Mouse (Mus musculus) left cerebral cortex, adult 18-20 months (tissue): ENCODE results near the gene Ccdc155. TPM values are rescaled to one million over a fixed set of nuclear protein-coding genes. Genes with fewer than 3 reads are reported as not detected.

Source experiments
- DNase-seq, 2 experiments: peaks; one replicate each; pipeline ENCODE4 v3.0.0; 2021 to 2022; ENCODE audit warnings: low spot score in 2 of 2, mixed read lengths in 1 of 2
- long read RNA-seq, 2 experiments: library from polyadenylated mRNA; stranded (forward); transcript quantifications; one replicate each; pipeline ENCODE4 v2.0.0; 2021
- total RNA-seq, 2 experiments: library from RNA; stranded (reverse); gene quantifications; 2 replicates each; pipeline ENCODE4 v1.2.3; 2021

The Ccdc155 gene
- total RNA-seq, result 1 to 10 TPM; 4.9 to 9.7 TPM
- long read RNA-seq, experiment 1, partial matches to known transcripts, result 2 of 19 reads
- long read RNA-seq, experiment 1, other reads (novel, unspliced or antisense), result 17 of 19 reads
- long read RNA-seq, experiment 2, partial matches to known transcripts, result 2 of 12 reads
- long read RNA-seq, experiment 2, other reads (novel, unspliced or antisense), result 10 of 12 reads

DNA sequence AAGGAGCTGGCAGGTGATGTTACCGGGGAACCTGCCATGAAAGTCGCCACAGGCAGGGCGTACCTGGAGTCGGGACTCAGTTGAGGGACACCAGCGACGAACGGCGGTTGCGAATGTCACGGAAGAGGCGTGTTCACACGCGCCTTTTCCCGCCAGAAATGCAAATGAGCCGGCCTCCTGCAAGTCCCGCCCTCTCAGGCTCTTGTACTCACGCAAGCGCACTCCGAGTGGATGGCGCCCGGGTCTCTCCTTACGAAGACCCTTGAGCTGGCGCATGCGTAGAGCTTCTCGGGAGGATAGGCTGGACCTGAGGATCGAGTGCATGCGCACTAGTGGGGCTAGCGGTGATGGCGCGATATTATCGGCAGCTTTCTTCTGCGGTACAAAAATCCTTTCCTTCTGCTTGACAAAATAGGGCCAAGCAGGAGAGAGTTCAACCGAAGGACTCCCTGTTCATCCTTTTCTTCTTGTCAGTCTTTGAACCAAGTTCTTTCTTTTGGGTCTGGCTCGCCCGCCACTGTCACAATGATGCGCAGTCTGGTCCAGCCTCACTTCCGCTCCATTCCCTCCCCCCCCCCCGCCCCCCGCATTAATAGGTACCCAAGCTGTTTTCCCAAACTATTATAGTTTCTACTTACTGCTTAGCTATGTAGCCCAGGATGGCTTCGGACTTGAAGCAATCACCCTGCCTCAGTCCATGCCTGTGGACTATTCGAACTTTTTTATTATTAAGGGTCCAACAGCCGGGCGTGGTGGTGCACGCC lies at the start of gene Ccdc155:
Gene Ccdc155 (minus strand): TSS at position 513 of the 764 bp plus-strand sequence.
- DNase-seq, result peak; percentile 87 to 91

DNA sequence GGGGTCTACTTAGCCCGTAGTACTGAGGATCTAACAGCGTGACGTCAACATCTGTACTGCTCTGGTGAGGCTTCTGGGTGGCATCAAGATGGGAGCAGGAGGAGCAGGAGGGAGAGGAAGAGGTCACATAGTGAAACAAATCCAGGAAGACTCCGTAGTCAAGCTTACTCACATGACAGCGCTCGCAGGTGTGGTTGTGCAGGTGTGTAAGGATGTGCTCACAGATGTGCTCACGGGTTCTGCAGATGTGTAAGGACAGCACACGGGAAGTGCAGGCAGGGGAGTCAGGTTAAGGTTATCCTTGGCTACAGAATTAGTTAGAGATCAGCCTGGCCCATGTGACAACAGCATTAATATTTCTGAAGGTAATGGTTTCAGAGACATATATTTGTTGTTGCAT lies 49.1 kb upstream of the Ccdc155 start:
- no peak for DNase-seq

DNA sequence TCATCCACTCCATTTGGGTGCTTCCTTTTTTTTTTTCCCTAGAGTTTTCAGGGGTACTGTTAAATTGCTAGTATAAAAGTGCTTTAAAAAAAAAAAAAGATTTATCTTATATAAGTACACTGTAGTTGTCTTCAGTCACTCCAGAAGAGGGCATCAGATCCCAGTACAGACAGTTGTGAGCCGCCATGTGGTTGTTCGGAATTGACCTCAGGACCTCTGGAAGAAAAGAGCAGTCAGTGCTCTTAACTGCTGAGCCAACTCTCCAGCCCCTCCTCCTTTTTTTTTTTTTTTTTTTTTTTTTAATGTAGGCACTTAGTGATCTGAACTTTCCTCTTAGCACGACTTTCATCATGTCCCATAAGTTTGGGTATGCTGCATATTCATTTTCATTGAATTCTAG lies 43.0 kb upstream of the Ccdc155 start:
- DNase-seq, result no peak

DNA sequence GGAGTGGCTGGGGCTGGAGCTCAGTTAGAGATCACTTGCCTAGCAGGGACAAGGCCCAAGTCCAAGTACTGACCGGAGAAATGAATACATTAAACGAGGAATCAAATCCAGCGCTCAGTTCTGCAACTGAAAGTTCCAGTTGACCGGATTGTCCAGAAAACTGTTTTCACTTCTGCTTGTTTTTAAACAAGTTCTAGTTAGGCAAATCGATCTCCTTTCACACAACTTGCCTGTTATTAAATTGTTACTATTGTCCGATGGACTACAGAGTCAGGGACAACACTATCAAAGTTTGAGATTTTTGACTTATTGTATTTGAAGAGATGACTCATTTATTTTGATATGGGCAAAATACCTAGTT lies 36.7 kb upstream of the Ccdc155 start:
- no peak for DNase-seq

DNA sequence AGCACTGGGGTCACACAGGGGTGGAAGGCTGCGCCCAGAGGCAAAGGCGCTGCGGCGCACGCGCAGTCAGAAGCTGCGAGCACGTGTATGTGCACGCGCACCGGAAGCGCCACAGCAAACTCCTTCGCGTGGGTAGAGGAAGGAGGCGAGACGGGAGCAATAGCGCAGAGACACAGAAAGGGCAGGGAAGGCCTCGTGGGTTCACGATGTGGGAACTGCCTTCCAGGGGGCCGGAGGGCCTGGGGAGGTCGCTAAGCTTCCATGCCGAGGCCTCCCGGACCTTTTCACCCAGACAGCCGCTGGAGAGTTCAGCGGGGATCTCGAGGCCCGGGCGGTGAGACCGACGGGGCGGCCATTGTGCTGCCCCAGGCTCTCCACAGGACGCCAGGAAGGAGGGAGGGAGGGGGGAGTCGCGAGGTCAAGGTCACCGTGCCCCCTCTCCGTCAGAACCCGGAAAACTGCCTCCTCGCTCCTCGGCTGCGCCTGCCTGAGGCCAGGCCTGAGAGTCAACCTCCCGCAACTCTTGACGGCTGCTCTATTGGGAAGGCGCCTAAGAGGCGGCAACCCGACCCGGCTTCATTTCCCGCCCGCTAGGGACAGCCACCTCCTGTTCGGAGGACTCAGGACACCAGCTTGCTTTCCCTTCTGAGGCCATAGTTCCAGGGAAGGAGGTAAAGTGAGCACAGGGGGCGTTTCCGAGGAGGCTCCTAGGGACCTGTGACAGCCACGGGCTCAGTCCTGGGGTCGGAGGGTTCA lies 36.1 kb upstream of the Ccdc155 start, which contains the start of gene Slc6a16:
Gene Slc6a16 (plus strand): TSS at position 453 of the 756 bp plus-strand sequence.
- peak; percentile 41 to 53 for DNase-seq

DNA sequence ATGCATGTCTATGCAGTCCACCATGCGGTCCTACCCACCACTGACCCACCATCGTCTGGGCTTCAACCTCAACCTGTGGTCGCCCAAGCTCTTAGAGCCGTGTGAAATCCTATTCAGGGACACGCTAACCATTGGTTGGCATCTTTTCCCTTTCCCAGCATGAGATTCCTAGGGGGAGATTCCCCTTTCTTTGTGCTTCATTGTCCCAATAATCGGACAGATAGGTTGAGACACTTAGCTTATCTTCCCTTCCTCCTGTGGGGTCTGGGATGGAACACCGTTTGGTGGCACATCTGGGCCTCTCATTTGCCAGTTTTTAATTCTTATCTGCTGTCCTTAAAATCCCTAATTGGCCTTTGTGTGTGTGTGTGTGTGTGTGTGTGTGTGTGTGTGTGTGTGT lies 35.4 kb upstream of the Ccdc155 start:
- DNase-seq, result no peak

DNA sequence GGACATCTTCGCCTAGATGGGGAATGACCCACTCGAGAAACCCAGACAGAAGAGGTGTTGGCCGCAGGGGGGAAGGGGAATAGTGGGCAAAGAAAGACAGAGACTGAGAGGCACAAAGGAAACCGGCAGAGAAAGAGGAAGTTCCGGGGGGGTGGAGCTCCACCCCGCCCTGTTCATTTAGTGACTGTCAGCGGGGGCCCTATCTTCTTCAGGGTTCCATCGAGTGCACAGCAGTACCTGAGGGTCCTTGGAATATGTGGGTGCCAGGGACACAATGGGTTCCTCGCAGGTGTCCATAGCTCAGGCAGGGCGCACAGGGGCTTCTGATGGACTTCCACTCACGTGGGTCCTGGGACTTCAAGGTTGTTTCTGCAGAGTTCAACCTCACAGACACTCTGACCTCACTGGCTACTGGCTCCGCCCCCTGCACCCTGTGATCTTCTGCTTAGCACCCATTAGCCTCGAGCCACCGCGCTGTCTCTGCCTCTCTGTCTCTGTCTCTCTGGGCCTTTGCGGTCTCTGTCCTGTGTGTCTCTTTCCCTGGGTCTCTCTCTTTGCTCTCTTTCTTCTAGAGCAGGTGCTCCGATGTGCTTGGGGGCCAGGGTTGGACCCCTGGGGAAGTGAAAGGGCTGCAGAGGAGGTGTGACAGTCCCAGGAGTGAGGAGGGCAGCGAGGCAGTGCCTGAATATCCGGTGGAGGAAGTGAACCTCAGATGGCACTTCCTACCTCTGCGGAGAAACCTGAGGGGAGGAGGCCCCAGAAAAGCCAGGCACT lies 34.2 kb upstream of the Ccdc155 start, which contains the start of gene Cd37:
Gene Cd37 (minus strand): TSS at position 393 of the 774 bp plus-strand sequence.
- no peak for DNase-seq

DNA sequence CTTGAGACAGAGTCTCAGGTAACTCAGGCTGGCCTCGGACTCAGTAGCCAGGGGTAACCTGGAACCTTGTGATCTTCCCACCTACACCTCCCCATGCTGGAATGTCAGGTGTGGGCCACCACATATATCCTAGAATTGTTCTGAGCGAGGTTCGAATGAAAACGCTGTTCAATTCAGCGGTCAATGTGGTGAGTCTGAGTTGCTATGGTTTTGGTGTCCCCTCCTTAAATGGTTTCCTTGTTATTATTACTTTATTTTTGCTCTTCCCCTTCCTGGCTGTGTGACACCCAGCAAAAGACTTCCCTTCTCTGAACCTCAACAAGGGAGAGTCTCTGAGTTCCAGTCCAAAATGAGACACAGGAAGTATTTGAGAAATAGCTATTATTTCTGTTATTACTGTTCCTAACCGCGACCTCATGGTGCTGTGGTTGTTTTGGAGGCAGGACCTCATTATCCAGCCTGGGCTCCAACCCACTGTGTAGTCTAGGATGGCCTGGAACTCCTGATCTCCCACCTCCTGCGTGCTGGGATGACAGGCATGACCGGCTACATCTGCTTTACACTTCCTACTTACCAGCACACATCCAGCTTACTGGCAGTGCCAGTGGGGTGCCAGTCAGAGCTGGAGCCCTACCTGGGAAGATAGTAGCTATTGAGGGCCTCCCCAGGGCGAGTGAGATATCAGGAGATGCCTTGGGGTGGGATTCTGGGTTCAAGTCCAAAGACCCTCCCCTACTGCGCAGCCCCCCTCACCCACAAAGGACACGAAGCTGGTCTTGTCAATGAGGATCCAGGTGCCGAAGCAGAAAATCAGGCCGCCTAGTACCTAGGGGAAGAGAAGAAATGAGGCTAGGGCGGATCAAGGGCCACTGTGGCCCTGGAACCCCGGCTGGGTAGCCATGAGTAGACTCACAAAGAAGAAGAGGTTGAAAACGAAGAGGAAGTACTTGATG lies 33.3 kb upstream of the Ccdc155 start:
- no peak for DNase-seq

DNA sequence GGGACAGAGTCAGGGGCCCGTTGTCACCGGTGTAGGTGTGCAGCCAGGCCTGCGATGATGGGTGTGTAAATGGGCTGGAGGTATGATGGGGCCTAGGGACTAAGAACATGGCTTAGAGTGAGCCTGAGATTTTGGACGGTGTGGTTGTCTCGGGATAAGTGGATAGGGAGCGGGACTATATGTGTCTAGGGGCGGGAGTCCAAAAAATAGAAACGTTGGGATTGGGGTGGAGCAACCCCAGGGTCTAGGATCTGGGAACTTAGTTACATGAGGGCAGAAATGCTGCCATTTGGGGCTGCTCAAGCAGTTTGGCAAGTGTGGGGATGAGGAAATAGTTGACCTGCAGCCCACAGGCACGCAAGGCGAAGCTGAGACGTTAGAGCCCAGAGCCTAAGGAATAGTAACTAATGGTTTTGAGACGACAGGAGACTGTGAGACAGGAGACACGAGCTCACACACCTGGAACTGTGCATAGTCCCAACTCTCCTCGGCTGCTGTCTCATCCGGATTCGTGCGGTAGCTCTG lies 31.0 kb upstream of the Ccdc155 start:
- DNase-seq, result no peak

DNA sequence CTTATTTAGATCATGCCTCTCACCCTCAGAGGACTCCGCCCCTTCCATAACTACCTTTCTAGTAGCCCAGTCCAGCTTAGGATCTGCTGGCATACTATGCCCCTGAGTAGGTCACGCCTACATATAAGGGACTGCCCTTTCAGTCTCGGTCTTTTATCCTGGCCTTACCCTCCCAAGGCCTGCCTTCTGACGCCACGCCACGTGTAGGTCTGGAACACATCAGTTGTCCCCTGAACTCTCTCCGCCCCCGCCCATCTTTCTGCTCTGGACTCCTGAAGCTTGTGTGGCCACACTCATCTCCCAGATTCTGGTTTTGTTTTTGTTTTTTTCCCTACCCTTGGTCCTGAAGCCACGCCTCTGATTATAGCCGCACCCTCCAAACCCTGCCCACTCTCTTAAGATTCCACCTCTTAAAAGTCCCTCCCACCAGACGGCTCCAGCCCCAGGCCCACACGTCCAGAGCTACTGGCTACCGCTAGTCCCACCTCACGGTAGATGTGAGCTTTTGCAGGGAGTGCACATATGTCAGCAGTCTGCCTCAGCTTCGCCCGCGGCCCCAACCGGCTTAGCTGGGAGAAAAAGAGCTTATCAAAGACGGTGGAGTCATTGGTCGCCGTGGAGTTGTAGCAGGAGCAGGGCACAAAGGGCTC lies 30.4 kb upstream of the Ccdc155 start:
- DNase-seq, result peak in 1 of 2 experiments; percentile 22

DNA sequence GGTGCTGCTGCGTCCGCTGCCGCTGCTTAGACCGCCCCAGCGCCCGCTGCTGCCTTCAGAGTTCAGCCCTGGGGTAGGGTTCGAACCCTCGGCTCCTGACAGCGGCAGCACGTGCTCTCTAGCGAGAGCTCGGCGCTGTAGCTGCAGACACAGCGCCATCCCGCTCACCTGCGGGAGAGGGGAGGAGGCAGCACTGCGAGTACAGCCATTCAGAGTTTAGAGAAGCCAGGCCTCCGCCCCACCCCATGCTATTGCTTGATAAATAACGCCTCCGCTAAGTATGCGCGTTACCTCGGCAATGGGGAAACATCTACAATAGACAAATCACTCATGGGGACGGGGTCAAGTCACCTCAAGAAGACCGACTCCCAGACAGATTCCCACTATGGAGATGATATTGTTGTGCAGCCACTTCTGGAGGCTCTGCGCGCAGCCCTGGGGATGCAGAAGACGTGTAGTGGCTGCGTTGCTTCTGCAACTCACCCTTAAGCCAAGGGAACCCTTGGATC lies 29.7 kb upstream of the Ccdc155 start:
- DNase-seq, result no peak

DNA sequence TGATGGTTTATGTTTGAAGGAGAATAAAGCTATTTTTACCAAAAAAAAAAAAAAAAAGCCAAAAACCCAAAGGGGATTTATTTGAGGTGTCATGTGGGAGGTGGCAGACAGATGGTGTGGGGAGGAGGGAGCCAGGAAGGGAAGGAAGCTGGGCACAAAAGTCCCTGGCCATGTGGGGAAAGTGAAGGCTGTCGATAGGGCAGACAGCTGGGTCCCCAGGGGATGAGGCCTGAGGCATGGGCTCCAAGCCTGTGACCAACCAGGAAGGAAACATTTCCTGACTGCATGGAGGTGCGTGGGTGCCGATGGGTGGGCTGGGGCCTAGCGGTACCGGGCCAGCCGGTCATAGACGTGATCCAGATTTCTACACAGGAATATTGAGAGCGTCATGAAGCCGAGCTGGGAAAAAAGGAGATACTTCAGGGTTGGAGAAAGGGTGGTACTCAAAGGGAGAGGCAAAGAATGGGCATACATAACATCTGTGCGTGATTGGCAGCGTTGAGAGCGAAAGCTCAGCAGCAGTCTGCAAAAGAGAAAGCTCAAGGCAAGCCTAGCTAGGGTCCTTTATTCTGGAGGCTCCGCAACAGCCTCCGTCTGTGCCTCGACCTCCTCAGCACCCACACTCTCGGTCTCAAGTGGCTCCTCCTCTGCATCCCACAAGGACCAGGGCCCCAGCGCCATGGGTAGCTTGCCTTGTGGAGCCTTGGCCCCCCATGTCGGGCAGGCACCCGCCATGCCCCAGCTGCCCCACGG lies 29.1 kb upstream of the Ccdc155 start:
- DNase-seq, result peak; percentile 85 to 88

DNA sequence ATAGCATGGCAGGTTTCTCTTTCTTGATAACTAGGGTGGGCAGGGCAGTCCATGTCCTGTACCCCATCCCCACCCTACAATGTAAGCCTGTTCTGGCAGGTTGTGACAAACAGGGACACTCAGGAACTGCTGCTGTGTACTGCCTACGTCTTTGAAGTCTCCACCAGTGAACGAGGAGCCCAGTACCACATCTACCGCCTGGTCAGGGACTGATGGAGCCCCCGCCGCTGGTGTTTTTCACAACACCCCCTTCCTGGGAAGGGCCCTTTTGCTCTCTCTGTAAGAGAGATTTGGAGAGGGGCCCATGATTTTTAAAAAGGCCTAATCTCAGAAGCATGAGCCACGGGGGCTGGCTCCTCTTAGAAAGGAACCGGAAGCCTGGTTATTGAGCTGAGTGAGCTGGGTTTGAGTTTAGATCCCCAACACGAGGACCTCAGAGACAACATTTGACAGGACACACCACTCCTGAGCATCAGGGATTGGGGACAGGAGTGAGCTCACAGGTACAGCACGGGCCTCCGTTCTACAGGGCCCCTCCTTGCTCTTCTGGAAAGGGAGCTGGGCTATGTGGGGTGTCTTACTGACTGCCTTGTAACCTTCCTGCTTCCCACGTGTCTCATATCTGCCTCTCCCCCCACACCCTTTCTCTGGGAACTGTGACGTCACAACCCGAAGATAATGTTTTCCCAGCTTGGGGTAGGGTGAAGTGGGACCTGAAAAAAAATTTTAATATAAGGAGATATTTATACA lies 28.2 kb upstream of the Ccdc155 start:
- DNase-seq, result peak in 1 of 2 experiments; percentile 52

DNA sequence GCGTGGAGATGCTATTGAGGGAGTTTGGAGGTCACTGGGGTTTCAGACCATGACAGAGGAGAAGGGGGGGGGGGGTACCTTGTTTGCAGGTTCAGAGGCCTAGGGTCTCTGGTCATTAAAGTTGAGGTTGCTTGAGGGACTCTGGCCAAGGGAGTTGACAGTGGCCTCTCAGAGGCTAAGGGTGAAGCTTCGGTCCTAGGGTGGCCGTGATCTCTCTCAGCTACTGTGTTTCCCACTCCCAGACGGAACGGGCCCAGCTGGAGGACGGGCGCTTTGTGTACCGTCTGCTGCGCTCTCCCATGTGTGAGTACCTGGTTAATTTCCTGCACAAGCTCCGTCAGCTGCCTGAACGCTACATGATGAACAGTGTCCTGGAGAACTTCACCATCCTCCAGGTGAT lies 27.2 kb upstream of the Ccdc155 start:
- DNase-seq, result no peak

DNA sequence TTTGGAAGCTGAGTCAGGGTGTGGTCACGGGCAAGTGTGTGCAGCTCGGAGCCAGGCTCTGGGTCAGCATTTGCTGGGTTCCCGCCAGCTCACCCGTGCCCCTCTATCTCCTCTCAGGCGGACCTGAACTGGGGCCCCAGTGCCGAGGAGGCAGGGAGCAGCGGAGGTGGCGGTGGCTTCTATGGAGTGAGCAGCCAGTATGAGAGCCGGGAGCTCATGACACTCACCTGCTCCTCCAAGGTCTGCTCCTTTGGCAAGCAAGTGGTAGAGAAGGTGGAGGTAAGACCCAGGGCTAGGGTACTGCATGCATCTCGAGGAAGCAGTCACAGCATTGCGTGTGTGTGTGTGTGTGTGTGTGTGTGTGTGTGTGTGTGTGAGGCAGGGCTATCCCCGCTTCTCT lies 26.5 kb upstream of the Ccdc155 start:
- DNase-seq, result no peak

DNA sequence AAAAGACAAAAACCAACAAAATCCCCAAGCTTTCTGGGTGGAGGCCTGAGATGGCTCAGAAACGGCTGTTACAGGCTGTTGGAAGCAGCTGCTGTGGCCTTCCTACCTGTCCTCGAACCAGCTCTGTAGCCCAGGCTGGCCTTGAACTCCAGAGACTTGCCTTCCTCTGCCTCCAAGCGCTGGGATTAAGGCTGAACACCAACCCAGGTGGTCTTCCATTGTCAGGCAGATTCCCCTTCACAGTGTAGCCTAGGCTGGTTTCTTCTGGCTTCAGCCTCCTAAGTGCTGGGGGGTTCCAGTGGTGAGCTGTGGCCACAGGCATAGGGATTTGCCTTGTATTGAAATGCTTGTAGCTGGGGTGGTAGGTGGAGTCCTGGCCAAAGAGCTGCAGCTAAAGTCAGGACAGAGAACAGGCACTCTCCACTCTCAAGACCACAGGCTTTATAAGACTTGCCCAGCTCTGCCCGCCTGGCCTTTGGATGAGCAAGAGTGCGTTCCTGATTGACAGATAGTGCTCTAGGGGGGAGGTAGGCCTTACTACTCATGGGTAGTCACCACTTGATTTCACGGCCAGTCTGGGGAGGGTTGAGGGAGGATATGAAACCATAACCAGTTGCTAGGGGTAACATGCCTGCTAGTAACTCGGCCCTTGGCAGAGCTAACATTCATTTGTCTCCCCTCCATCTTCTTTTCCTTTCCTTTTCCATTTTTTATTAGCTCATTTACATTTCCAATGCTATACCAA lies 24.9 kb upstream of the Ccdc155 start:
- no peak for DNase-seq

DNA sequence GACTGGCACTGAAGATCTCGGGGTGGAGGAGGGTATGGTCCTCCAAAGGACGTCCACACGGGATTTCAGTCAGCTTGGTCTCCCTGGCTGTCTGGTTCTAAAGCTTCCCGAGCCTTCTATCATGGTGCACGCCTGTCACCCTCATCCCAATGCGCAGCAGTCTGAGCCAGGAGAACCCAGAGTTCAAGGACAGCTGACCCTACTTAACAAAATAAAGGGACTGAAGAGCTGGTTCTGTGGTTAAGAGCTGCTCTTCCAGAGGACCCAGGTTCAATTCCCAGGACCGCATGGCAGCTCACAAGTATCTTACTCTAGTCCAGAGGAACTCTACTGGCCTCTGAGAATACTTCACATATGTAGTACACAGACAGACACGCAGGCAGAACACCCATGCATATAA lies 24.4 kb upstream of the Ccdc155 start:
- no peak for DNase-seq
